Mouse (Mus musculus) thymus, adult 2 months (tissue): ENCODE data around the gene Meioc.

Experiments used
- CTCF ChIP-seq: fragments of 200-500 bp; IDR thresholded peaks from 2 replicates; pipeline ENCODE4 v1.5.1; 2012; ENCODE audit warnings: mild to moderate bottlenecking, control low read depth, low read length, moderate library complexity, borderline replicate concordance; ENCODE audit not compliant: control insufficient read depth, poor library complexity, insufficient read depth; ENCODE audit errors: extremely low read depth
- POLR2A ChIP-seq: fragments of 200-500 bp; IDR thresholded peaks from 2 replicates; pipeline ENCODE4 v1.6.1; 2012; ENCODE audit warnings: mild to moderate bottlenecking, low read length, control low read depth, moderate library complexity; ENCODE audit not compliant: control insufficient read depth, poor library complexity, insufficient read depth; ENCODE audit errors: extremely low read depth

DNA sequence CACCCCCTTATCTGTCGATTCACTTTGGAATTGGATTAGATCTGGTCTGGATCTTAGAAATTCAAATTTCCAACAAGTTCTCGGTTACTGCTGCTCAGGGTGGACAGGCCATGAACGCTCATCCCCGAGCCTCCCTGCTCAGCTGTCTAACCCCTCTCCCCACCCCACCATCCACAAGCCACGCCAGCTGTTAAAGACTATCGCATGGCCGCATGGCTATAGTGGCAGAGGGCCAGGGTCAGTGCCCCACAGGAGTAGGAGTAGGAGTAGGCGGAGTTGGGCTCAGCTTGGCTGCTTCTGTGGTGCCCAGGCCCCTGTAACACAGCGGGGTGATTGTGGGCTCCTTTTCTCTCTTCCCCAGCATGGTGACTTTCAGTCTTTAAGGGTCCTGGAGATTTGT is 35.0 kb upstream of the Meioc start:
- TF ChIP-seq CTCF (no peak), POLR2A (no peak)
